Mouse (Mus musculus) layer of hippocampus, adult 18-20 months (tissue): ENCODE results near the gene Il18. TPM values are rescaled to one million over a fixed set of nuclear protein-coding genes. Genes with fewer than 3 reads are reported as not detected.

ENCODE experiments used
- DNase-seq, 2 experiments: peaks; one replicate each; pipeline ENCODE4 v3.0.0; 2022; ENCODE audit warnings: low spot score in 2 of 2
- total RNA-seq, 2 experiments: library from RNA; stranded (reverse); gene quantifications; 2 replicates each; pipeline ENCODE4 v1.2.3; 2021

The Il18 gene
- total RNA-seq, 2 experiments from 2014 or later, result 25.1 to 27.9 TPM

- DNase-seq, result no peak
Measured at GRCm38 (mm10) chr9:50552206-50552605, 2.4 kb upstream of the Il18 start.

GRCm38 (mm10) chr9:50553547-50553946, 1.1 kb upstream of the Il18 start:
- DNase-seq, result no peak

- DNase-seq, result no peak
Measured at GRCm38 (mm10) chr9:50555094-50555446, 443 bp downstream of the Il18 start, which contains the start of gene Bco2. TSS of gene Bco2 (minus strand) at chr9:50555181.

- DNase-seq, result no peak
Measured at GRCm38 (mm10) chr9:50561145-50561917, 6.7 kb downstream of the Il18 start, which contains the start of gene Tex12. TSS of gene Tex12 (minus strand) at chr9:50561325.

- no peak for DNase-seq
Measured at GRCm38 (mm10) chr9:50561918-50562360, 7.3 kb downstream of the Il18 start.

- DNase-seq, result no peak
Measured at GRCm38 (mm10) chr9:50565173-50565572, 10.5 kb downstream of the Il18 start.

GRCm38 (mm10) chr9:50565940-50566339, 11.3 kb downstream of the Il18 start:
- no peak for DNase-seq

GRCm38 (mm10) chr9:50567372-50567771, 12.7 kb downstream of the Il18 start:
- no peak for DNase-seq

GRCm38 (mm10) chr9:50567881-50568280, 13.3 kb downstream of the Il18 start:
- no peak for DNase-seq

- no peak for DNase-seq
Measured at GRCm38 (mm10) chr9:50569599-50570525, 15.2 kb downstream of the Il18 start.

- no peak for DNase-seq
Measured at GRCm38 (mm10) chr9:50580370-50580769, 25.7 kb downstream of the Il18 start.

- no peak for DNase-seq
Measured at GRCm38 (mm10) chr9:50585145-50585818, 30.7 kb downstream of the Il18 start.

GRCm38 (mm10) chr9:50586955-50587354, 32.3 kb downstream of the Il18 start:
- DNase-seq, result no peak

GRCm38 (mm10) chr9:50590856-50591518, 36.4 kb downstream of the Il18 start:
- DNase-seq, result no peak

GRCm38 (mm10) chr9:50592955-50593354, 38.3 kb downstream of the Il18 start:
- no peak for DNase-seq

GRCm38 (mm10) chr9:50593544-50593943, 38.9 kb downstream of the Il18 start:
- no peak for DNase-seq

- DNase-seq, result no peak
Measured at GRCm38 (mm10) chr9:50594794-50595417, 40.3 kb downstream of the Il18 start.

- DNase-seq, result no peak
Measured at GRCm38 (mm10) chr9:50596973-50597372, 42.3 kb downstream of the Il18 start.

GRCm38 (mm10) chr9:50601536-50601935, 46.9 kb downstream of the Il18 start:
- no peak for DNase-seq

GRCm38 (mm10) chr9:50602055-50602845, 47.6 kb downstream of the Il18 start:
- DNase-seq, result no peak
